Mouse (Mus musculus): ENCODE data around the gene Pygb.

Gene Pygb

DNA sequence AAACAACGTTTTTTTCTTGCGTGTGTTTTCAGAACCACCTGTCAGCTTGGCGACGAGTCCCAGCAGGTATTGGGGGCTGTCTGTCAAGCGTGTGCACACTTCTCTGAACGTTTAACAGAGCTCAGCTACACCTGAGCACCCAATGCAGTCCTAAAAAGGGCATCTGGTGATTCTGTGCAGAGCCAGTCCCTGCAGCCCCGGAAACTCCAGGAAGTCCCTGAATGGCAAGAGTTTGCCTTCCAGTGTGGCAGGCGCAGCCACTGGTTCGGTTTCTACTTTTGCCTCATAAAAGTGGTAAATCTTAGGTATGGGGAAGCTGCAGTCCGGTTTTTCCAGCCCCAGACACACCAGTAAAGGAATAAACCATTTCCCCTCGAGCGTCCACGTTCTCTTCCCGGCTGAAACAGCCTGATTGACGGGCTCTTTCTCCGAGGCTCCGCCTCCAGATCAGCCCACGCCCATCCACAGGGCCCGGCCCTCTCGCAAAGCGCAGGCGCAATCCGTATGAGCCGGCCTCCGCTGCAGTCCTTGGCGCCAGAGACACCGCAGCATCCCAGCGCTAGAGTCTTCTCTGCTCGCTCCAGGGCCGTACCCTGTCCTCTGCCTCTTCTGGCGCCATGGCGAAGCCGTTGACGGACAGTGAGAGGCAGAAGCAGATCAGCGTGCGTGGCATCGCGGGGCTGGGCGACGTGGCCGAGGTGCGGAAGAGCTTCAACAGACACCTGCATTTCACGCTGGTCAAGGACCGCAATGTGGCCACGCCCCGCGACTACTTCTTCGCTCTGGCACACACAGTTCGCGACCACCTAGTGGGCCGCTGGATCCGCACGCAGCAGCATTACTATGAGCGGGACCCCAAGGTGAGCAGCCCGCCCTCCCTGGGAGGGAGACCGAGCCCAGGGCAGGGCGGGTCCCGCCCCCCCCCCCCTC lies at the start of gene Pygb:
Pygb (plus strand) TSS at position 485 of the 930 bp plus-strand sequence.
- DNase-seq (ENCODE audit: low spot score in 2 of 2), result peak; percentile 68 to 81

- no peak for DNase-seq (ENCODE audit: low spot score in 2 of 2)
Measured at GRCm38 (mm10) chr2:150737881-150738280, 48.7 kb upstream of the Pygb start.

DNA sequence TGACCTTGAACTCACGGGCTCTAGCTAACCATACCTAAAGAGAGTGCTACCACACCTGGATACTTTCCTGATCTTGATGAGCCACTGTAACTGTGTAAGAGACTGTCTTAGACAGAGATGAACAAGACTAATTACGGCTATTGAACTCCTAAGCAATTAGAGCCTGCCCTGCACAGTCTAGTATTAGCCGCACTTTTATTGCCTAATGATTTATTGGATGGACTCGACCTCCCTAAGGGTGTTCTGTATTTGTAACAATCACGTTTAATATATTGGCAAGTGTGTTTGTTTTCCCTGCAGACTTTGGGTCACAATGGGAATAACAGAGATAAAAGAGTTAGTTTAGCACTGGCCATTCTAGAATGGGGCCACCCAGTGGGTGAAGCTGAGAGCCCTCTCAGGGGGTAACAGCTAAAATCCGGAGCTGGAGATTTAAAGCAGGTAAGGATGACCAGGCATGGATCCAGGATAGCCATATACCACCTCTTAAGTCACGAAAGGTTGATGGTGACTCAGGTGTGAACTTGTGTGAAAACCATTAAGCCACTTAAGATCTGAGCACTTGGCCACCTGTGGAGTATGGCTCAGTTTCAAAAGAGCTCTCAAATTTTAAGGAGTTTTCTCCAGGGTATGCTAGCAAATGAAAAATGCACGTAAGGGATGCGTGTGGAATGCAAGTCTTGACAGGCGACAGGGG lies 46.2 kb upstream of the Pygb start:
- no peak for DNase-seq (ENCODE audit: low spot score in 2 of 2)

- DNase-seq (ENCODE audit: low spot score in 2 of 2), result no peak
Measured at GRCm38 (mm10) chr2:150741405-150741804, 45.1 kb upstream of the Pygb start.

- DNase-seq (ENCODE audit: low spot score in 2 of 2), result no peak
Measured at GRCm38 (mm10) chr2:150745016-150745415, 41.5 kb upstream of the Pygb start.

DNA sequence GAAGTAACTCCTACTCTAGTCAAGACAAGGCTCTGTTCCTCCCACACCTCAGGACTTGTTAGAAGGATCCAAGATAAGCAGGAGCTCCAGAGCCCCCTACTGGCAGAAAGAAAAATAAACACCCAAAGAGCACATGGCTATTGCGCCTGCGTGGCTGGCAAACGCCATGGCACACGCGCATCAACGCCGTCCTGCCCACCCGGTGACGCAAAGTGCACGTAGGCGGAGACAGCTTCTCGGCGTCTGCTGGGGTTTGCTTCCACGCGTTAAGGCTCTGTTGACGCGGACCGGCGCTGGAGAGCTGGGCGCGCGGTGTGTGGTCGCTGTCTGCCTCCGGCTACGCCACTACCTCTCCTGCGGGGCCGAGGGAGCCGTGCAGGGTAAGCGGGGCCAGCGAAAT lies 37.7 kb upstream of the Pygb start, which contains the start of gene Entpd6:
Entpd6 (plus strand) TSS at position 189 of the 400 bp plus-strand sequence.
- peak; percentile 95 to 96 for DNase-seq (ENCODE audit: low spot score in 2 of 2)

DNA sequence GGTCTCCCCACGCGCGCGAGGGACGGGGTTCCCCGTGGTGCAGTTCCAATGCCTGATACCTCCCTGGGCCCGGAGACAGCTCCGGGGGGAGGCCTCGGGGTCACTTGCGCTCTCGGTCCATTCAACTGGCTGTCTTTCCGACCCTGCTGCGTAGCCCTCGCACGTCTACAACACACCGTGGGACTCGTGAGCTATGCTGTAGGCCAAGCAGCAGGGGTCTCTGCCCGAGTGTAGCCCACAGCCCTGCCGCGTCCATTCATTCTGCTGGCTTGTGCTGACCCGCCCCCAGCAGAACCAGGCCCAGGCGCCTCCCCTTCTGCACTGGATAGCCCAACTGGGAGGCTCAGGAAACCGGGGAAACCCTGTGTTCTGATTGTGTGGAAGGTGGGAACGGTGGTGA lies 37.3 kb upstream of the Pygb start:
- DNase-seq (ENCODE audit: low spot score in 2 of 2), result no peak

- DNase-seq (ENCODE audit: low spot score in 2 of 2), result no peak
Measured at GRCm38 (mm10) chr2:150750129-150750979, 36.2 kb upstream of the Pygb start.

DNA sequence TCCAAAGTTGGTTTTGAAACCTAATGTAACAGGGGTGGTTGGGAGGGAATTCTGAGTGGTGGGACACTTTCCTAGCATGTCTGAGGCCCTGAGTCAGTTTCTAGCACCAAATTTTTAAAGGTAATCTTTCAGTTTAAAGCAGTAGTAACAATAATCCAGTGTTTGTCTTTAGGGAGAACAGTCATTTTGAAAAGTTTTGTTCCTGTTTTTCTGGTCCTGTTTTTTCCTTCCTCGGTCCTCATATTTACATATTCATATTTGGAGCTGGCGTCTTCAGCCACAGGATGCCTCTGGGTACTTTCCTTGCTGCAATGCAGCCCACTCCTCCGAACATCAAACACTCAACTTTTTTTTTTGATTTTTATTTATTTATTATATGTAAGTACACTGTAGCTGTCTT lies 31.5 kb upstream of the Pygb start:
- no peak for DNase-seq (ENCODE audit: low spot score in 2 of 2)

DNA sequence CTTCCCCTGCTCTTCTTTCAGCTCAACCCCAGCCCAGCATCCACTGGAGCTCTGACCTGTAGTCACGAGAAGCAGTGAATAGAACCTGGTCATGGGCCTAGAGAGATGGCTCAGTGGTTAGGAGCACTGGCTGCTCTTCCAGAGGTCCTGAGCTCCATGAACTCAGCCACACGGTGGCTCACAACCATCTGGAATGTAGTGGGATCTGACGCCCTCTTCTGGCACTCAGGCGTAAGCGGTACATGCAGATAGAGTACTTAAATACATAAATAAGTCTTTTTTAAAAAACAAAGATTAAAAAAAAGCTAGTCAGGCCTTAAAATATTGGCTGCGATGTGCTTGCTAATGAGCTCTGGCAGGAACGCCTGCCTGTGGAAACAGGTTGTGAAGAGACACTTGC lies 25.1 kb upstream of the Pygb start:
- DNase-seq (ENCODE audit: low spot score in 2 of 2), result no peak

DNA sequence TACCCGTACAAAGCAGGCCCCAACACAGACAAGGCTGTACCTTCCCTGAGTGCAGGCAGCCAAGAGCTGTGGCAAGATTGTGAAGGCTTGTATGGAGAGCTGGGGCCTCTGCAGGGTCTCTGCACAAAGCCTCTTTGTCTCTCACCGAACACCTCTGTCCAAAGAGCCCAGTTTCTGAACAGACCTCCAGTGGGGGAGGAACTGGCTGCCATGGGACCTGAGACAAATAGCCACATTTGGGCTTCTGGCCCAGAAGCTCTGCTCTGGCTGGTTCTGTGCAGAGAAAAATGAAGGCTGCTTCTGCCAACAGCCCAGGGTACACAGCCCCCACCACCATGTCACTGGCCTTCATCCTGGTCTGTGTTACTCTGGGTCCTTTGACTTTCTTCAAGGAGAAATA lies 20.9 kb upstream of the Pygb start:
- DNase-seq (ENCODE audit: low spot score in 2 of 2), result peak in 1 of 2 experiments; percentile 52

DNA sequence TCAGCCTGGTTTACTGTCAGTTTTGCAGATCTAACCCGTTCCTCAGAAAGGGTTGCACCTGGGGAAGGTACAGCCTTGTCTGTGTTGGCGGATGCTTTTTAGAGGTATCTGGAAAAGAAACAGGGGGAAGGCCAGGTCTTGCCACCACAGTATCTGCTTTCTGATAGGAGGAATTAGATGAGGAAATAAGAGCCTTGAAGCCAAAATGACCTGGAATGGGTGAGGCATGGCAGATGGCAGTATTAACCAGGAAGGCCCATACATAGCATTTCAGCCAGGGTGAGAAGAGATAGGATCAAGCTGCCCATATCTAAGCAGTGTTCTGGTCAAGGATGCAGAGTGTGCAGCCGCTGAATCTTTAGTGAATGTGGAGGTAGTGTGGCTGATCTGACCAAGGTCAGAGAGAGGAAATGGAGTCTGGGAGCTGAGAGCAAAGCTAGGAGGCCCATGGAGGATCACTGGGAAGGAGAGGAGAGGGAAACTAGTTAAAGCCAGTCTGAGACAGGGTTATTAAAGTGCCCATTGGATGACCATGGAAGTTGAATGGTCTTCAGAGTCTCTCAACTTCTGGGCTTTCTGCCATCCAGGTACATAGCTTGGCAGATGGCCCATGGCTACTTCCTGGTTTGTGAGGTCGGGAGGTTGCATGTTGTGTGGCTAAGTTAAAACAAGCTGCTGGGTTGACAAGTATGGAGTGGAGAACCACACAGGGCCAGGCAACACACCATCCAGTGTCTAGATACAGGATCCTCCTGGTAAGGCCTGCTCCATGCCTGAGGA lies 20.3 kb upstream of the Pygb start:
- DNase-seq (ENCODE audit: low spot score in 2 of 2), result no peak

- no peak for DNase-seq (ENCODE audit: low spot score in 2 of 2)
Measured at GRCm38 (mm10) chr2:150768678-150769077, 17.9 kb upstream of the Pygb start.

DNA sequence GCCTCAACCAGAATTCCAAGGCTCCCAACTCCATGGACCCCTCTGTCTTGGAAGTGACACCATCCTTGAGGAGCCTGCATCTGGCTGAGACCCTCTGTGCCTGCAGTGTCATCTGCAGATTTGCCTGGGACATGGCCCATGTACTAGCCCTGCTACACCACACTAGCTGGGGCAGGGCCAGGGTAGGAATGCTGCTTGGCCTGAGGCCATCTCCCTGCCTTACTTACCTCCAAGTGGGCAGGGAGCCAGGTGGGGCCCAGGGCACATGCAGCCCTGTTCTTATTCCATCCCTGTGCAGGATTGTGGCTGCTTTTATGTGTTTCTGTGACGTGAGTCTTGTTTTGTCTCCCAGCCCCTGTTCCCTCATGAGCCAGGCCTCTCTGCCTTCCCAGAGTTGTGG lies 15.8 kb upstream of the Pygb start:
- DNase-seq (ENCODE audit: low spot score in 2 of 2), result no peak

DNA sequence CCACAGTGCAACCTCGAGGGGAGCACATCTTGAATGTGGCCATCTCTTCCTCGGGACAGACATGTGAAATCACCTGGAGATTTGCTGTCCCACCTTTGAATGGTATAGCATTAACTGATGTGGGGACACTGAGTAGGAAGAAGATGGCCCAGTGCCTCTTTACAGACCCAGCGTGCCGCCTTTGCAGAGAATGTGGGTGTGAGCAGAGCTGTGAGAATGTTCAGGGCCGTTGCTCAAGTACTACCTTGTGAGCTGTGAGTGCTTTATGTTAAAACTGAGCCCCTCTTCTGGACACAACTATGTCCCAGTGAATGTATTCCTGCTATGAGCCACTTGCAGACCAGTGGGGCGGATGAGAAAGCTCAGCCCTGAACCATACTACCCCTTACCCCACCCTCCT lies 15.4 kb upstream of the Pygb start:
- no peak for DNase-seq (ENCODE audit: low spot score in 2 of 2)

GRCm38 (mm10) chr2:150771996-150772395 lies 14.5 kb upstream of the Pygb start:
- no peak for DNase-seq (ENCODE audit: low spot score in 2 of 2)

GRCm38 (mm10) chr2:150772466-150773119 lies 13.9 kb upstream of the Pygb start:
- DNase-seq (ENCODE audit: low spot score in 2 of 2), result no peak

DNA sequence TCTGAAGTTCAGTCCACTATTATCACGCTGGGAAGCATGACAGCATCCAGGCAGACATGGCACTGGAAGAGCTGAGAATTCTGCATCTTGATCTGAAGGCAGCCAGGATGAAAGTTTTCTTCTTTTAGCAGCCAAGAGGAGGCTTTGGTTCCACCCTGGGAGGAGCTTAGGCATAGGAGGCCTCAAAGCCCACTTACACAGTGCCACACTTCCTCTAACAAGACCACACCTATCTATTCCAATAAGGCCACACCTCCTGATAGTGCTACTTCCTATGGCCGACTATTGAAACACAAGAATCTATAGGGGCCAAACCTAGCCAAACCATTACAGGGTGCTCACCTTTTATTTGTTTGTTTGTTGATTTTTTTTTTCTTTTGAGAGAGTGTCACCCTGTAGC lies 3.7 kb upstream of the Pygb start:
- no peak for DNase-seq (ENCODE audit: low spot score in 2 of 2)

- no peak for DNase-seq (ENCODE audit: low spot score in 2 of 2)
Measured at GRCm38 (mm10) chr2:150787234-150787771, 768 bp downstream of the Pygb start.

Measured in frontal cortex, postnatal 10 days (tissue).